Mouse (Mus musculus) liver, embryonic 14.5 days (tissue): ENCODE measurements around the gene Erf.

ENCODE experiments used
- CTCF ChIP-seq: IDR thresholded peaks from 2 replicates; pipeline ENCODE4 v1.5.1; 2016; ENCODE audit warnings: antibody characterized with exemption, low read depth, control low read depth
- EP300 ChIP-seq: IDR thresholded peaks from 2 replicates; pipeline ENCODE4 v1.6.1; 2016; ENCODE audit warnings: antibody characterized with exemption, low read depth

DNA sequence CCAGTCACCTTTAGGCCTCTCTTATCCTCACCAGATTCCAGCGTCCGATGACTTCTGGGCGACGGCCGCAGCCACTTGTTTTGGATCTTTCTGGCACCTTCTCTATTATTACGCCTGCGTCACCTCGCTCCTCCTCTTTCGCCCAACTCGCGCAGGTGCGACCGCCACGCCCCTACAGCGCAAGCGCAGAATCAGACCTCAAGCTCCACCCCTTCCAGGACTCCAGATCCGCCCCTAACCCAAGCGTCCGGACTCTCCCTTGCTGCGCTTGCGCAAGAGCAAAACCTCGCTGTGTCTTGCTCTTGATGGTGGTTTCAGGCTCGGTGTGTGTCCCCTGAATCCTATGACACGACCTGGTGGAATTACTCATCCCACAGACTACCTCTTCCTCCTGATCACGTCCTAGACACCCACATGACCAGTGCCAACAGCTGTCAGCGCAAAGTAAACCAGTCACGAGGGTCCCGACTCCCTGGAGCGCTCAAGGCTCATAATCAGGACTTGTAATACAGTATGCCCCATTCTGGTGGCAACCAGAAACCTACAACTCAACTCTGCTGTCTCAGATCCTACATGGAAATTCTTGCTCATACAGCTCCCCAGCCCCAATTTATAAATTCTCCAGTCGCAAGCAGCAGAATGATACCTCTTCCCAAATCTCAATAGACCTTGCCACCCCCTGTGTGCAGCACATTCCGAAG is 30.7 kb downstream of the Erf start:
- TF ChIP-seq CTCF (0 out of 2 replicates have a peak, but pooled peaks have one; percentile 9), EP300 (no peak)
